Mouse (Mus musculus): ENCODE results near the gene Tmem181a.
"Not testable (repeated sequence)": the region's sequence is repeated elsewhere in the genome, so short reads cannot be mapped to it uniquely, and the experiment has no call there.

DNA sequence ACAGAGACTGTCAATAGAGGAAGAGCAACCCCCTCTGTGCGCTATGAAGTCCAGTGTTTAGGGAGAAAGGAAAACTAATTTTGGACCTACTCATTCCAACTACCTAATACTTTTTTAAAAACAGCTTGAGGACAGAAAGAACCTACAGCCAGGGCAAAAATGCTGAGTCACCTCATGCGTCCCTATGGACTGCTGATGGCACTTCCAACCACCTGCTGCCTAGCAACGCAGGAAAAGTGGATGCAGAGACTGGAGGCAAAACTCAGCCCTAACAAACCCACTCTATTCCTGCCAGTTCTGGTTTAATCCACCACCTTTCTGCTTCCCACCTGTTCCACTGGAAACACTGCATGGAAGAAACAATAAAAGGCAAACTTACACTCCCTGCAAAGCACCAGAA lies 56.1 kb downstream of the Tmem181a start:
- TF ChIP-seq CTCF (IDR thresholded peaks at IDR 0.05; ENCODE audit: extremely low read depth, insufficient read depth, insufficient read length, insufficient replicate concordance); POLR2A (IDR thresholded peaks at IDR 0.05; ENCODE audit: low read depth, low read length): not testable (repeated sequence)

Measured in spleen, adult 2 months (tissue).